Mouse (Mus musculus) kidney, adult 2 months (tissue): ENCODE data around the gene Adig. TPM values are rescaled to one million over a fixed set of nuclear protein-coding genes. Genes with fewer than 3 reads are reported as not detected.

Experiments
- DNase-seq: peaks from one replicate; pipeline ENCODE4 v3.0.0; 2021
- H3K27ac ChIP-seq: fragments of 200-500 bp; 2 replicates; pipeline ENCODE4 v1.5.1; 2012; ENCODE audit warnings: low read depth, low read length, control low read depth, inconsistent platforms; ENCODE audit not compliant: insufficient read depth
- H3K27me3 ChIP-seq: fragments of 200-500 bp; replicated peaks from 2 replicates; pipeline ENCODE4 v1.6.1; 2012; ENCODE audit warnings: mild to moderate bottlenecking, moderate library complexity, low read length, inconsistent platforms; ENCODE audit not compliant: control insufficient read depth, insufficient read depth
- H3K36me3 ChIP-seq: fragments of 200-500 bp; 2 replicates; pipeline ENCODE4 v1.6.1; 2012; ENCODE audit warnings: mild to moderate bottlenecking, moderate library complexity, low read length, inconsistent platforms; ENCODE audit not compliant: control insufficient read depth, insufficient read depth
- H3K4me1 ChIP-seq: fragments of 200-500 bp; 2 replicates; pipeline ENCODE4 v1.6.1; 2011; ENCODE audit warnings: low read length; ENCODE audit not compliant: control insufficient read depth, insufficient read depth
- H3K4me3 ChIP-seq: fragments of 200-500 bp; 2 replicates; pipeline ENCODE4 v1.5.1; 2011; ENCODE audit warnings: mild to moderate bottlenecking, low read depth, low read length, control low read depth; ENCODE audit not compliant: insufficient read depth
- CTCF ChIP-seq: fragments of 200-500 bp; conservative IDR thresholded peaks from 2 replicates; pipeline ENCODE4 v1.5.1; 2011; ENCODE audit warnings: low read depth, mild to moderate bottlenecking, control low read depth, low read length, moderate library complexity, mixed read lengths; ENCODE audit not compliant: insufficient read depth, insufficient read length
- POLR2A ChIP-seq: fragments of 200-500 bp; IDR thresholded peaks from one replicate; pipeline ENCODE4 v1.6.1; 2011; ENCODE audit warnings: low read depth, low read length, control low read depth
- WGBS: fragments of 180-500 bp; shearing (Covaris S2); methylation state at CpG from one replicate; pipeline ENCODE4 v1.1.7; 2018; 5-methylcytosine and 5-hydroxymethylcytosine counted together
- polyA plus RNA-seq: library from polyadenylated mRNA; depleted of rRNA; stranded (reverse); fragments of >200 nt; gene quantifications from 2 replicates; pipeline ENCODE4 v1.2.3, GENCODE M21; 2012

The Adig gene
- polyA plus RNA-seq, 1 experiment: 35.2 TPM

DNA sequence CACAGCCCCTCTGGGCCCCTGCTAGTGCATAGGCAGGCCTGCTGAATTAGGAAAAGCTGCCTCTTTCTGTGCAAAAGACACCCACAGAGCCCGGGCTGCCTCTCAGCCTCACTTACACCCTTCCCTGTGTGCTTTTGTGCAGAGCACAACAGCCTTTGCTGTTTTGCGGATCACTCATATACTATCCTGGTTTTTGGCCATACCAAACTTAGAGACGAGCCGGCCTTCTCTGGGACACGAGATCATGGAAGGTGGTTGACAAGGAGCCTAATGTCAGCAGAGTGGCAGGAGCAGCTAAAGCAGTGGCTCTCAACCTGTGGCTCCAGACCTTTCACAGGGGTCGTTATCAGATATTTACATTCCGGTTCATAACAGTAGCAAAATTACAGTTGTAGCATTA, 814 bp downstream of the Adig start:
- Histone ChIP-seq H3K36me3 (no peaks in the 10 kb centered on the region), H3K27ac (no peak overlapping the region), H3K27me3 (no peaks in the 10 kb centered on the region), H3K4me3 (no peak overlapping the region), H3K4me1 (no peaks in the 10 kb centered on the region)
- WGBS: 87% methylated on average over 7 of the region's 7 CpGs
- TF ChIP-seq CTCF: no peak
- TF ChIP-seq POLR2A: no peak
- DNase-seq: no peak

DNA sequence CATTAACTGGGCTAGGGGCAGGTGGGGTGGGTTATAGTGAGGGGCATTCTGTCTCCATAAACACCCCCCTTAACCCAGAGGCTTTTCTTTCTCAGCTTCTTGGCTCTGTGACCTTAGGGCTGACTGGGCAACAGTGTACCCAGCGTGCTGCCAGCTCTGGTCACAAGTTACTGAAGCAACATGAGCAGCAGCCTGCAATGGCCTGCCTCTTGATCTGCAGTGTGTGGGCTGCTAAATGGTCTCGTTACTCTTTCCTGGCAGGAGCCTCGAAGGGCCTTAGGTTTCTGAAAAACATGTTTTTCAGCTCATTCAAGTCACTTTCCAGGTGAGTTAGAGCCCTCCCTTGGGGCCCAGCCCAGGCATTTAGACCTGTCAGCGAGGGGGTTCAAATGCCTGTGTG, 1.3 kb downstream of the Adig start:
- DNase-seq: no peak
- WGBS: 54% methylated on average over 4 of the region's 4 CpGs
- H3K4me1 ChIP-seq: no peaks in the 10 kb centered on the region
- H3K4me3 ChIP-seq: no peak overlapping the region
- no peaks in the 10 kb centered on the region for H3K27me3 ChIP-seq
- no peaks in the 10 kb centered on the region for H3K36me3 ChIP-seq
- H3K27ac ChIP-seq: no peak overlapping the region
- TF ChIP-seq POLR2A (no peak), CTCF (no peak)

DNA sequence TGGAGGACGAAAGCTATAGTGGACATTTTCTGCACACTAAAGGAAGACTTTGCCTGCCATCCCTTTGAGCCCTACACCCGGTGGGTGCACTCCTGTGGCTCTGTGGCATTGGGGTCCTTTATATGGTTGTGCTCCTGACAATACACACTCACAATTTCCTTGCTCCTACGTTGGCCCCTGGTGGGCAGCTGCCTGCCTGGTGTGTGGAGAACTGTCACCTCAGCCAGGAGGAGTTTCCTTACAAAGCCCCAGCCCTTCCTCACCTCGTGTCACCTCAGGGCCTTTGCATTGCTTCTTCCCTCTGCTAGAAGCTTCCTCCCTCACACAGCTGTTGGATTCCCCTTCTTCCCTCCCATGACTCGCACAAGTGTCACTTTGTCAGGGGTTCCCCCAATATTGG, 4.1 kb downstream of the Adig start:
- no peak for TF ChIP-seq CTCF
- TF ChIP-seq POLR2A: no peak
- Histone ChIP-seq H3K4me3 (no peak overlapping the region), H3K4me1 (no peaks in the 10 kb centered on the region), H3K36me3 (no peaks in the 10 kb centered on the region), H3K27me3 (no peaks in the 10 kb centered on the region), H3K27ac (no peak overlapping the region)
- DNase-seq: no peak
- WGBS: 80% methylated on average over 5 of the region's 5 CpGs

DNA sequence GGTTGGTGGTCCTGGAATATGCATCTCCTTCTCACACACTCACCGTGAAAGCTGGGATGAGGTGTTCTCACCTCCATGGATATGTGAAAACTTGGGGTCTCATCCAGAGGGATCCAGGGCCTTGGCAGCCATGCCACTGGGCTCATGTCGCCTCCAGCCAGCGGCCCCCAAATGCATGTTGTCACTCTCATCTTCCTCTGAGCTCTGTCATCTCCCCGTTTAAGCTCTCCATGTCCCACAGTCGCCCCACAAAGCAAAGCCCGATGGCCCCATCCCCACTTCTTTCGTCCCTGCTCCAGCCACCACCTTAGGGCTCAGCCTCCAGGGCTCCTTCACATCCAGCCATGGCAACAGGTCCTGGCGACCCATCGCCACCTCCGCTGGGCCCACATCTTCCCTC, 4.6 kb downstream of the Adig start:
- TF ChIP-seq POLR2A (no peak), CTCF (no peak)
- 94% methylated on average over 10 of the region's 10 CpGs for WGBS
- DNase-seq: no peak

DNA sequence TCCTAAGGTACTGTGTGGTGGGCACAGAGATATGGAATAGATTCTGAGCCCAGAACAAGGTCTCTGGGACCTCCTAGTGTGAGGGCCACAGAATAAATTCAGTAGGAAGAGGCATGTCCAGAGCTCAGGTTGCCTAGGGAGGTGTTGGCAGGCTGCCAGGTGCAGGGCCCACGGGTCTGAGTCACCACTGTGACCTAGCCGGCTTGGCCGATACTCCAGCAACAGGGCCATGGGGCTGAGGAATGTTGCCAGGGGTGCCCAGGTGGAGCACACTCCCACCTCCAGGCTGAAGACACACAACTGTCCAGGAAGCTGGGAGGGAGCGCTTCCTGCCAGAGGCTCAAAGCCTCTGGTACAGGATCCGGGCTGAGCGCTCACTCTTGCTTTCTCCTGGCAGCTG, 8.3 kb downstream of the Adig start:
- peak; percentile 60 for DNase-seq
- H3K4me3 ChIP-seq: no peak overlapping the region
- WGBS: 43% methylated on average over 6 of the region's 6 CpGs
- no peaks in the 10 kb centered on the region for H3K27me3 ChIP-seq
- H3K4me1 ChIP-seq: no peaks in the 10 kb centered on the region
- no peaks in the 10 kb centered on the region for H3K36me3 ChIP-seq
- no peak for TF ChIP-seq CTCF
- TF ChIP-seq POLR2A: no peak
- no peak overlapping the region for H3K27ac ChIP-seq

More for the DNA sequence above, 4.6 kb downstream of the Adig start:
- no peaks in the 10 kb centered on the region for H3K36me3 ChIP-seq
- no peaks in the 10 kb centered on the region for H3K27me3 ChIP-seq
- H3K27ac ChIP-seq: no peak overlapping the region
- no peaks in the 10 kb centered on the region for H3K4me1 ChIP-seq
- no peak overlapping the region for H3K4me3 ChIP-seq

DNA sequence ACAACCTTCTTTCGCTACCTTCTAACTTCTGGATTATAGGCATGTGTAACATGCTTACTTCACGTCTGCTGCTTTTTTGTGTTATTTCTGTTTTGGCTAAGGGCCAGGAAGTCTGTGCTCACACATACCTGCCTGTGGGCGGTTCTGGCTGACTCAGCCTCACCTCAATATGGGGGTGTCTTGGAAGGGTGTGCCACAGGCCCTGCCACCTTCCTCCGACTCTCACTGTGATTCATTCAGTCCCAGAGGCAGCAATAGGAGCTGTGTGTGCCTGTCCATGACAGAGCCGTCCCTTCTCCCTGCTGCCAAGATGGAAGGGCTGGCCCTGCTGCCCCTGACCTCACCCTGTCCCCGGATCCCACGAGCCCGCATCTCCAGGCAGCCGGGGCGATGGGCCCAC, 10.1 kb downstream of the Adig start, which contains the start of gene Arhgap40:
Arhgap40 (plus strand) TSS at position 269 of the 400 bp plus-strand sequence.
- 71% methylated on average over 10 of the region's 10 CpGs for WGBS
- no peak within 1 kb of the TSS for H3K27ac ChIP-seq
- no peaks in the 10 kb centered on the region for H3K27me3 ChIP-seq
- TF ChIP-seq CTCF (no peak), POLR2A (no peak)
- no peak within 1 kb of the TSS for H3K4me3 ChIP-seq
- no peaks in the 10 kb centered on the region for H3K4me1 ChIP-seq
- H3K36me3 ChIP-seq: no peaks in the 10 kb centered on the region
- DNase-seq: no peak

DNA sequence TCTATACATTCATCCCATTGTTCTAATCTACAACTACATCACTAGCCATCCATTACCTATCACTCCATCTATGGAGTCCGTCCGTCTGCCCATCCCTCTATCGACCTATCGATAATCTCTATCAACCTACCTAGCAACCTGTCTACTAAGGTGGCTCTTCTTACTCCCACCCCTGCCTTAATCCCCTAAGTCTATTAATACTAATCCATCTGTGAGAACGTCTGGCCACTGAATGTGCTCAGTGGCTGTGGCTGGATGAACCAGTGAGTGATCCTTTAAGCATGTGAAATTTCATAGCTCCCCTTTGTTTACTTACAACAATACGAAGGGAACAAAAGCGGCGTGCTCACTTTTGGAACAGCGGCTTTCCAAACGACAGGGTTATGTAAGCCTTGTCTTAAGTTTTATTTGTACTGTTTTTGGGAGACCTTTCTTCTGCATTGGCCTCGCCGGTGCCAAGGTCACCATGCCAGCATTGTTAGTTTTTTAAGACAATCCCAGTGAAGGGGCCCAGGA, 11.5 kb downstream of the Adig start:
- Histone ChIP-seq H3K27me3 (no peaks in the 10 kb centered on the region), H3K4me3 (no peak overlapping the region), H3K36me3 (no peaks in the 10 kb centered on the region), H3K4me1 (no peaks in the 10 kb centered on the region), H3K27ac (no peak overlapping the region)
- no peak for TF ChIP-seq POLR2A
- no peak for TF ChIP-seq CTCF
- WGBS: 80% methylated on average over 12 of the region's 12 CpGs
- no peak for DNase-seq
